Mouse (Mus musculus) liver, embryonic 14.5 days (tissue): ENCODE measurements around the gene Hist1h2bq. TPM values are rescaled to one million over a fixed set of nuclear protein-coding genes. Genes with fewer than 3 reads are reported as not detected.
"Not testable (repeated sequence)": the region's sequence is repeated elsewhere in the genome, so short reads cannot be mapped to it uniquely, and the experiment has no call there.

Experiments
- ATAC-seq: fragments of 200-750 bp; cut with Nextera tagmentation; 2 replicates; pipeline ENCODE4 v1.8.0; 2017; ENCODE audit warnings: moderate number of reproducible peaks, mild to moderate bottlenecking, moderate library complexity; ENCODE audit not compliant: insufficient read depth
- DNase-seq, 3 experiments: peaks; one replicate each; pipeline ENCODE4 v3.0.0-alpha.2; 2012 to 2013; ENCODE audit warnings: low read depth in 3 of 3, low spot score in 3 of 3
- H3K27ac ChIP-seq: fragments of 300-500 bp; sonication (generic); 2 replicates; pipeline ENCODE4 v1.5.1; 2014; ENCODE audit warnings: moderate library complexity, mild to moderate bottlenecking, control low read depth, inconsistent platforms
- H3K27me3 ChIP-seq: fragments of 300-500 bp; sonication (generic); 2 replicates; pipeline ENCODE4 v1.6.1; 2014; ENCODE audit warnings: mild to moderate bottlenecking, low read length, moderate library complexity; ENCODE audit not compliant: control insufficient read depth, insufficient read depth
- H3K36me3 ChIP-seq: fragments of 300-500 bp; sonication (generic); replicated peaks from 2 replicates; pipeline ENCODE4 v1.6.1; 2014; ENCODE audit warnings: low read depth; ENCODE audit not compliant: control insufficient read depth, insufficient read depth
- H3K4me1 ChIP-seq, 2 experiments: fragments of 200-500 bp in 1 of 2; fragments of 300-500 bp in 1 of 2; sonication (generic) in 1 of 2; replicated peaks; 2 replicates each; pipeline ENCODE4 v1.6.1; 2012 to 2014; ENCODE audit warnings: antibody characterized with exemption in 1 of 2, inconsistent platforms in 1 of 2, low read length in 1 of 2; ENCODE audit not compliant: control insufficient read depth in 2 of 2, insufficient read depth in 2 of 2
- H3K4me2 ChIP-seq: fragments of 300-500 bp; sonication (generic); 2 replicates; pipeline ENCODE4 v1.6.1; 2014; ENCODE audit warnings: low read depth, mild to moderate bottlenecking, control low read depth, moderate library complexity
- H3K4me3 ChIP-seq, 2 experiments: fragments of 200-500 bp in 1 of 2; fragments of 300-500 bp in 1 of 2; sonication (generic) in 1 of 2; 2 replicates each; pipeline ENCODE4 v1.5.1; 2012 to 2014; ENCODE audit warnings: low read depth in 2 of 2, low read length in 2 of 2, mild to moderate bottlenecking in 2 of 2, control low read depth in 1 of 2, inconsistent platforms in 1 of 2, moderate library complexity in 1 of 2; ENCODE audit not compliant: insufficient read depth in 1 of 2
- H3K9ac ChIP-seq: fragments of 300-500 bp; sonication (generic); replicated peaks from 2 replicates; pipeline ENCODE4 v1.6.1; 2014; ENCODE audit warnings: mild to moderate bottlenecking, control low read depth, moderate library complexity
- H3K9me3 ChIP-seq: fragments of 300-500 bp; sonication (generic); 2 replicates; pipeline ENCODE4 v1.6.1; 2016; ENCODE audit warnings: low read length, mixed read lengths; ENCODE audit not compliant: control insufficient read depth
- CTCF ChIP-seq: IDR thresholded peaks from 2 replicates; pipeline ENCODE4 v1.5.1; 2016; ENCODE audit warnings: antibody characterized with exemption, low read depth, control low read depth
- EP300 ChIP-seq: IDR thresholded peaks from 2 replicates; pipeline ENCODE4 v1.6.1; 2016; ENCODE audit warnings: antibody characterized with exemption, low read depth
- WGBS: fragments of 180-500 bp; shearing (Covaris S2); extraction: QIAGEN DNeasy Blood & Tissue Kit; methylation state at CpG from one replicate; pipeline ENCODE4 v1.1.7; 2014; ENCODE audit not compliant: insufficient replicate concordance; 5-methylcytosine and 5-hydroxymethylcytosine counted together
- polyA plus RNA-seq, 2 experiments: library from polyadenylated mRNA; depleted of rRNA in 1 of 2; stranded (reverse) in 1 of 2; unstranded in 1 of 2; fragments of >200 nt; fragmentation: Nextera tagmentation in 1 of 2; extraction: Ambion mirVana in 1 of 2; gene quantifications; 2 replicates each; pipeline versions ENCODE4 v1.2.1 to v1.2.3; 2012 to 2014

The Hist1h2bq gene
- polyA plus RNA-seq, 2 experiments = 13.4 to 16.9 TPM

GRCm38 (mm10) chr13:21830344-21830743 lies 20.3 kb upstream of the Hist1h2bq start:
- Histone ChIP-seq H3K36me3 (no peaks in the 10 kb centered on the region), H3K27me3 (no peaks in the 10 kb centered on the region), H3K4me1 (peaks cover 0 to 2% of the 10 kb centered on the region in 2 experiments; a peak in 1 of 4 replicates), H3K4me2 (peak overlapping the region; percentile 58), H3K9ac (peak overlapping the region; percentile 63), H3K9me3 (no peaks in the 10 kb centered on the region), H3K4me3 (peak overlapping the region; percentile 36 to 39; a peak in 3 of 4 replicates), H3K27ac (peak overlapping the region; percentile 80)
- DNase-seq (no peak), ATAC-seq (no peak)
- 81% methylated on average over 10 of the region's 10 CpGs for WGBS
- no peak for TF ChIP-seq EP300
- no peak for TF ChIP-seq CTCF

DNA sequence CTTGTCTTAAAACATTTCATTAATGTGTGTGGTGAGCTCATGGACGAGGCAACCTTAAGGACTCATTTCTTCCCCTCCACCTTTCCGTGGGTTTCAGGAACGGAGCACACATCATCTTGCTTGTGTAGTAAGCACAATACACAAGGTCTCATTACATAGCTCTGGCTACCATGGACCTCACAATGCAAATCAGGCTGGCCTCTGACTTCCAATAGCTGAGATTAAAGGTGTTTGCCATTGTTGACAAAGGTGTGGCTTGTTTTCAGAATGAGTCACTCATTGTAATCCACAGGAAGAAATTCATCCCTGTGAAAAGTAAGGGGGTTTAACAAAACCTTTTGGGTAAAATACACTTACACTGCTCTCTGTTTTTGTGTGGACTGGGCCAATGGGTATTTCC lies 18.5 kb upstream of the Hist1h2bq start:
- Histone ChIP-seq H3K9ac (peak overlapping the region; percentile 24; the same call in 1 of the 2 replicates), H3K4me2 (no peak overlapping the region), H3K27me3 (no peaks in the 10 kb centered on the region), H3K4me1 (peaks cover 0 to 2% of the 10 kb centered on the region in 2 experiments; a peak in 1 of 4 replicates), H3K27ac (no peak overlapping the region), H3K36me3 (no peaks in the 10 kb centered on the region), H3K9me3 (no peaks in the 10 kb centered on the region), H3K4me3 (no peak overlapping the region)
- WGBS = 80% methylated on average over 3 of the region's 3 CpGs
- TF ChIP-seq EP300 (no peak), CTCF (no peak)
- ATAC-seq (no peak), DNase-seq (no peak)

DNA sequence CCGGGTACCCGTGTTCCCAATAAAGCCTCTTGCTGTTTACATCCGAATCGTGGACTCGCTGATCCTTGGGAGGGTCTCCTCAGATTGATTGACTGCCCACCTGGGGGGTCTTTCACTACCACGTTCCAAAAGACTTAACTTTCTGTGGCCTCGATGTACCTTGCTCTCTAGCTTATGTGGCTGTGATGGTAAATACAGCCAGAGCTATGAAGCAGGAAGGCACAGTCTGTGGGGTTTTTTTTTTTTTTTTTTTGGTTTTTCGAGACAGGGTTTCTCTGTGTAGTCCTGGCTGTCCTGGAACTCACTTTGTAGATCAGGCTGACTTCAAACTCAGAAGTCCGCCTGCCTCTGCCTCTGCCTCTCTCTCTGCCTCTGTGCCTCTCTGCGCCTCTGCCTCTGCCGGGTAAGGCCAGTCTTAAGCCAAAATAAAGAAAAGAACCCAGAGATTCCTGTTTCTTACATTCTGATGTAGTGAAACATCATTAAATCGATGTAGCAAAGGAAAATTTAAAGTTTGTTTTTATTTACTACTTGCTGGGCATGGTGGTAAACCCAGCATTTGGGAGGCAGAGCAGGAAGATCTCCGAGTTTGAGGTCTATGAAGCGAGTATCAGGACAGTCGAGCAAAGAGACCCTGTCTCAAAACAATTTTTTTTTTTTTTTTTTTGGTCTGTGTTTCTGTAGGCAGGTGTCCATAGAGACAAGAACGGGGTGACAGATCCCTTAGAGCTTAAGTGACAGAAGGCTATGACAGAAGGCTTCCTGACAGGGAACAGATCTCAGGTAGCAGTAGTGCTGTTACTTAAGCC lies 10.3 kb upstream of the Hist1h2bq start:
- ATAC-seq = peak; percentile 64
- H3K4me2 ChIP-seq, H3K4me3 ChIP-seq, H3K36me3 ChIP-seq, H3K9me3 ChIP-seq, H3K4me1 ChIP-seq, H3K9ac ChIP-seq, H3K27me3 ChIP-seq, DNase-seq, H3K27ac ChIP-seq: not testable (repeated sequence)
- 73% methylated on average over 6 of the region's 16 CpGs for WGBS

- H3K4me3 ChIP-seq = peak overlapping the region in 1 of 2 experiments; percentile 40; a peak in 1 of 4 replicates
- not testable (repeated sequence) for DNase-seq, H3K36me3 ChIP-seq, H3K27me3 ChIP-seq, H3K4me1 ChIP-seq, H3K9me3 ChIP-seq
- H3K4me2 ChIP-seq = peak overlapping the region; percentile 38
- under 1% methylated on average over 12 of the region's 14 CpGs for WGBS
- H3K27ac ChIP-seq = peak overlapping the region; percentile 72
- ATAC-seq = peak; percentile 57
- peak overlapping the region; percentile 50; the same call in 1 of the 2 replicates for H3K9ac ChIP-seq
Measured at GRCm38 (mm10) chr13:21812092-21812491, 2.1 kb upstream of the Hist1h2bq start.

DNA sequence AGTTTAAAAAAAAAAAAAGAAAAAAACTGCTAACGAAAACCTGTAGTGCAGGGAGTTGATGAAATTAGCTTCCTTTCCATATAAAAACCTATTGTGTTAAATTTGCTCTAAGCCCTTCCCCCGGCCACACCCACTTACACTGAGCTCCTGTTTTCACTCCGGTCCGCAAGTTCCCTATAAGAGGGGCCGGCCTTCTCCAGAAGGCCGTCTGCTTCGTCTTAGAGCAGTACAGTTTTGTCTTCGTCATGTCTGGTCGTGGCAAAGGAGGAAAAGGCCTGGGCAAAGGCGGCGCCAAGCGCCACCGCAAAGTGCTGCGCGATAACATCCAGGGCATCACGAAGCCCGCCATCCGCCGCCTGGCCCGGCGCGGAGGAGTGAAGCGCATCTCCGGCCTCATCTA lies 1.5 kb upstream of the Hist1h2bq start, which contains the start of gene Hist1h4m:
TSS of gene Hist1h4m (plus strand) at position 208 of the 400 bp plus-strand sequence.
- H3K36me3 ChIP-seq, DNase-seq, H3K9me3 ChIP-seq, H3K27me3 ChIP-seq, H3K4me1 ChIP-seq: not testable (repeated sequence)
- H3K27ac ChIP-seq = peak within 1 kb of the TSS; percentile 72
- H3K4me2 ChIP-seq = peak within 1 kb of the TSS; percentile 38
- H3K9ac ChIP-seq = peak within 1 kb of the TSS; percentile 50; the same call in 1 of the 2 replicates
- ATAC-seq = peak; percentile 37
- WGBS = no CpG with 5 or more reads among the region's 24 CpGs
- H3K4me3 ChIP-seq = peak within 1 kb of the TSS in 1 of 2 experiments; percentile 40; a peak in 1 of 4 replicates

DNA sequence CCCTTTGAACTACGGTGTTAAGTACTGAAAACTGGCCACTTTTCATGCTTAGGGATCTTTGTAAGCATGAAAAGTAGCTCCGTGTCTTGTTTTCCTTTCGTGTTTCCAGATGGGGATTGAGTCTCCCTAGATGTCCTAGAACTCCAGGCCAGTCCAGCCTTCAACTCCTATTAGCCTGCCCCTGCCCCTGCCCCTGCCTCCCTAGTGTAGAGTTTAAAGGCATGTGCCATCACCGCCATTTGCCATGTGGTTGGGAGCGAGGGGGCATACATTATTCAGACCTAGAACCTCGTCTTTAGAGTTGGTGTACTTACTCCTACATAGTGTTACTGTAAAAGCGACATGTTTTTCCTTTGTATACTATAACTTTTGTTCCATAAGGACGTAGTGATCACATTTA lies 1.1 kb upstream of the Hist1h2bq start:
- H3K4me2 ChIP-seq, DNase-seq, H3K27me3 ChIP-seq, H3K4me1 ChIP-seq, H3K9ac ChIP-seq, H3K27ac ChIP-seq, H3K36me3 ChIP-seq, H3K4me3 ChIP-seq, H3K9me3 ChIP-seq: not testable (repeated sequence)
- peak; percentile 11 for ATAC-seq
- no CpG with 5 or more reads among the region's 8 CpGs for WGBS

DNA sequence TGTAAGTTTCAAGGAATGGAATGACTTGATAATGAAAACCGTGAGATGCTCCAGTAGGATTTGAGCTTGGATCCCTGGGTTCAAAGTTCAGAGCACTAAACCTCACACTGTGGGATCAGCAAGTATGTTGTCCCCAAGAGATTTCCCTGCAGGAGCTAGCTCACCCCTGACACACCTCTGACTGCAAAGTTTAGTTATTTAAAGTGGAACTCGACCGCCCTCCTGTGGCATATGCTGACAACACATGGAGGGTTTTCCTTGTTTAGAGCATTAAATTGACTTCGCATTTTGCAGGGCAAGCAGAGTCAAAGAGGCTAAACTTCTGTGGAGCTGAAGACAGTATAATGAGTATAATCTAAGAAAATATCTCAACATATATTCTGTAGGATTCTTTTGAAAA lies 6.9 kb downstream of the Hist1h2bq start:
- not testable (repeated sequence) for H3K9ac ChIP-seq, H3K36me3 ChIP-seq, H3K4me2 ChIP-seq, DNase-seq, H3K9me3 ChIP-seq, H3K27ac ChIP-seq, H3K27me3 ChIP-seq, H3K4me3 ChIP-seq, H3K4me1 ChIP-seq
- WGBS = no CpG with 5 or more reads among the region's 4 CpGs
- peak; percentile 52; the same call in 1 of the 2 replicates for ATAC-seq
